Mouse (Mus musculus) C2C12 (cell line): ENCODE data around the gene Rnf213.

ENCODE experiments used
- CEBPB ChIP-seq: IDR thresholded peaks from one replicate; pipeline ENCODE4 v1.6.1; 2011; ENCODE audit warnings: low read depth, mild to moderate bottlenecking, control low read depth, moderate library complexity
- CTCF ChIP-seq: IDR thresholded peaks from one replicate; pipeline ENCODE4 v1.5.1; 2011; ENCODE audit not compliant: control insufficient read depth, insufficient read depth, insufficient read length
- MAX ChIP-seq: IDR thresholded peaks from one replicate; pipeline ENCODE4 v1.6.1; 2011; ENCODE audit warnings: mild to moderate bottlenecking, control low read depth
- MYOG ChIP-seq: IDR thresholded peaks from one replicate; pipeline ENCODE4 v1.6.1; 2011; ENCODE audit not compliant: control insufficient read depth, insufficient read length; ENCODE audit errors: extremely low read depth

DNA sequence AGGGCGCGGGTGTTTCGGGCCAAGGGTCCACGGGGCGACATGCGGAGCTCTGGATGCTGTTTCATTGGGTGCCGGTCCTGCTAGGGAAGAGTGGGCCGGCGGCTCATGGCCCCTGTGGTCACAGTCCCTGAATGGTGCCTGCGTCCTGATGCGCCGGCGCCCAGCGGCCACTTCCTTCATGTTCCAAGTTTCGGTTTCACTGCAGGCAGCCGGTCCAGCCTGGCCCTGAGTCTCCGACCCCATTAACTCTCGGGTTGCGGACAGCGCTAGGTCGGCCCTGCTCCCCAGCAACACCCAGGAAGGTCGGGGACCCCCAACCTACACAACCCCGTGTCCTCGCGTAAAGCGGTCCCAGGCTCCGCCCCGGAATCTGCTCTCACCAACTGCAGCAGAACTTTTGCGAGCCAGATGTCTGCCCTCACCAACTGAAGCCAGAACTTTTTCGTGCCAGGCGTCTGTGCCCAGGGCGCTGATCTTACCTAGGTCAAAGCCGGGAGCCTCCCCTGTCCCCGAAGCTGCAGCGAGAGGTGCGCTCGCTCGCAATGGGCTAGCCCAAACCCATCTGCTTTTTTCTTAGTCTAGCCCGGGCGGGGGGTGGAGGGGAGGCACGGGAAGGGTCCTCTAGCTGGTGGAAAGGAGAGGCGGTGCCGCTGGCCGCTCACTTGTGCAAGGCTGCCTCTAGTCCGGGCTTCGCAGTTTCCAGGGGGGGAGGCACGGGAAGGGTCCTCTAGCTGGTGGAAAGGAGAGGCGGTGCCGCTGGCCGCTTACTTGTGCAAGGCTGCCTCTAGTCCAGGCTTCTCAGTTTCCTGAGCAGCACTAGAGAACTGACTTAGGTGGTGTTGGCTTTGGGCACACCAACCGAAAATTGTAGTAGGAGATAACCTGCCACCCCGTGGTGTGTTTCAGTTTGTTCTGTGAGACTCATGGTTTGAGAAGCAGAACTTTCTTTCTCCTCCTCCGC, 2.3 kb upstream of the Rnf213 start:
- no peak for TF ChIP-seq CTCF
- TF ChIP-seq CEBPB, result no peak
- no peak for TF ChIP-seq MYOG
- TF ChIP-seq MAX, result no peak
